Mouse (Mus musculus) CH12.LX (cell line): ENCODE measurements around the gene Klhl33. TPM values are rescaled to one million over a fixed set of nuclear protein-coding genes. Genes with fewer than 3 reads are reported as not detected.
"Not testable (repeated sequence)": the region's sequence is repeated elsewhere in the genome, so short reads cannot be mapped to it uniquely, and the experiment has no call there.

Source experiments
- DNase-seq: peaks from one replicate; pipeline ENCODE4 v3.0.0-alpha.2; 2013; ENCODE audit errors: extremely low read depth
- H3K27ac ChIP-seq: 2 replicates; pipeline ENCODE4 v1.5.1; 2012; ENCODE audit warnings: low read depth, mild to moderate bottlenecking, control low read depth, moderate library complexity; ENCODE audit not compliant: insufficient read depth
- H3K27me3 ChIP-seq: replicated peaks from 2 replicates; pipeline ENCODE3; 2012; ENCODE audit warnings: inconsistent platforms
- H3K36me3 ChIP-seq, 2 experiments: replicated peaks in 1 of 2; 2 replicates each; pipeline versions ENCODE3 to v1.6.1; 2012; ENCODE audit warnings: inconsistent platforms in 1 of 2, low read length in 1 of 2, mild to moderate bottlenecking in 1 of 2, mixed read lengths in 1 of 2, moderate library complexity in 1 of 2; ENCODE audit not compliant: control insufficient read depth in 1 of 2, insufficient read depth in 1 of 2
- H3K4me1 ChIP-seq, 2 experiments: 2 replicates each; pipeline ENCODE4 v1.6.1; 2012; ENCODE audit warnings: inconsistent platforms in 1 of 2, moderate library complexity in 1 of 2; ENCODE audit not compliant: insufficient read depth in 2 of 2, control insufficient read depth in 1 of 2
- H3K4me2 ChIP-seq: 2 replicates; pipeline ENCODE4 v1.6.1; 2012; ENCODE audit warnings: low read depth, mild to moderate bottlenecking, control low read depth; ENCODE audit not compliant: poor library complexity, insufficient read depth, severe bottlenecking
- H3K4me3 ChIP-seq, 3 experiments: fragments of 150-350 bp in 1 of 3; sonication (generic) in 1 of 3; replicated peaks in 1 of 3; 2 replicates each; pipeline versions ENCODE3 to v1.5.1; 2011 to 2012; ENCODE audit warnings: low read depth in 2 of 3, low read length in 2 of 3, mild to moderate bottlenecking in 2 of 3, moderate library complexity in 2 of 3, control low read depth in 1 of 3, improper control_type of control experiment in 1 of 3, inconsistent platforms in 1 of 3, mixed read lengths in 1 of 3; ENCODE audit not compliant: poor library complexity in 1 of 3
- H3K79me2 ChIP-seq: replicated peaks from 2 replicates; pipeline ENCODE4 v1.6.1; 2012; ENCODE audit warnings: mild to moderate bottlenecking, moderate library complexity; ENCODE audit not compliant: control insufficient read depth, poor library complexity, insufficient read depth, severe bottlenecking; ENCODE audit errors: extremely low read depth
- H3K9ac ChIP-seq: 2 replicates; pipeline ENCODE4 v1.6.1; 2012; ENCODE audit warnings: low read depth, mild to moderate bottlenecking, control low read depth, moderate library complexity; ENCODE audit not compliant: insufficient read depth
- H3K9me3 ChIP-seq: replicated peaks from 2 replicates; pipeline ENCODE3; 2012; ENCODE audit warnings: low read length, inconsistent platforms, mixed read lengths
- BHLHE40 ChIP-seq: IDR thresholded peaks from 2 replicates; pipeline ENCODE4 v1.6.1; 2011; ENCODE audit warnings: mild to moderate bottlenecking, low read depth, low read length, improper control_type of control experiment
- CHD1 ChIP-seq: IDR thresholded peaks from 2 replicates; pipeline ENCODE4 v1.6.1; 2012; ENCODE audit warnings: low read depth, low read length, improper control_type of control experiment, inconsistent platforms
- CHD2 ChIP-seq: IDR thresholded peaks from 2 replicates; pipeline ENCODE4 v1.6.1; 2011; ENCODE audit warnings: low read length, improper control_type of control experiment
- CTCF ChIP-seq, 2 experiments: IDR thresholded peaks in 1 of 2; conservative IDR thresholded peaks in 1 of 2; 2 replicates each; pipeline ENCODE4 v1.5.1; 2011 to 2012; ENCODE audit warnings: low read depth in 2 of 2, low read length in 2 of 2, improper control_type of control experiment in 1 of 2, inconsistent platforms in 1 of 2, mild to moderate bottlenecking in 1 of 2, moderate library complexity in 1 of 2
- ELF1 ChIP-seq: IDR thresholded peaks from 2 replicates; pipeline ENCODE4 v1.6.1; 2014; ENCODE audit warnings: low read depth, mild to moderate bottlenecking, inconsistent platforms, low read length, improper control_type of control experiment
- ETS1 ChIP-seq: conservative IDR thresholded peaks from 2 replicates; pipeline ENCODE4 v1.6.1; 2012; ENCODE audit warnings: low read depth, mild to moderate bottlenecking, inconsistent platforms, low read length, improper control_type of control experiment, moderate library complexity
- JUND ChIP-seq: conservative IDR thresholded peaks from 2 replicates; pipeline ENCODE4 v1.6.1; 2011; ENCODE audit warnings: low read depth, low read length, improper control_type of control experiment
- KAT2A ChIP-seq: IDR thresholded peaks from 2 replicates; pipeline ENCODE4 v1.6.1; 2012; ENCODE audit warnings: low read length, improper control_type of control experiment, inconsistent platforms; ENCODE audit not compliant: insufficient replicate concordance
- MAX ChIP-seq: IDR thresholded peaks from 2 replicates; pipeline ENCODE4 v1.6.1; 2011; ENCODE audit warnings: low read length, improper control_type of control experiment
- MEF2A ChIP-seq: IDR thresholded peaks from 2 replicates; pipeline ENCODE4 v1.6.1; 2014; ENCODE audit warnings: low read depth, mild to moderate bottlenecking, inconsistent platforms, low read length, improper control_type of control experiment, borderline replicate concordance
- MXI1 ChIP-seq: IDR thresholded peaks from 2 replicates; pipeline ENCODE4 v1.6.1; 2011; ENCODE audit warnings: mild to moderate bottlenecking, low read depth, low read length, improper control_type of control experiment
- NELFE ChIP-seq: IDR thresholded peaks from 2 replicates; pipeline ENCODE4 v1.6.1; 2011; ENCODE audit warnings: low read depth, low read length, improper control_type of control experiment
- POLR2AphosphoS2 ChIP-seq: IDR thresholded peaks from 2 replicates; pipeline ENCODE4 v1.6.1; 2011; ENCODE audit warnings: low read depth, low read length, improper control_type of control experiment
- RCOR1 ChIP-seq: conservative IDR thresholded peaks from 2 replicates; pipeline ENCODE4 v1.6.1; 2012; ENCODE audit warnings: low read depth, mild to moderate bottlenecking, inconsistent platforms, low read length, improper control_type of control experiment
- SIN3A ChIP-seq: IDR thresholded peaks from 2 replicates; pipeline ENCODE4 v1.6.1; 2012; ENCODE audit warnings: low read length, improper control_type of control experiment, inconsistent platforms
- TCF12 ChIP-seq: IDR thresholded peaks from 2 replicates; pipeline ENCODE4 v1.6.1; 2014; ENCODE audit warnings: low read depth, mild to moderate bottlenecking, inconsistent platforms, low read length, improper control_type of control experiment
- UBTF ChIP-seq: IDR thresholded peaks from 2 replicates; pipeline ENCODE4 v1.6.1; 2012; ENCODE audit warnings: low read depth, mild to moderate bottlenecking, inconsistent platforms, low read length, improper control_type of control experiment, moderate library complexity
- ZC3H11A ChIP-seq: IDR thresholded peaks from 2 replicates; pipeline ENCODE4 v1.6.1; 2012; ENCODE audit warnings: low read depth, mild to moderate bottlenecking, inconsistent platforms, low read length, improper control_type of control experiment
- ZKSCAN1 ChIP-seq: IDR thresholded peaks from 2 replicates; pipeline ENCODE4 v1.6.1; 2012; ENCODE audit warnings: low read depth, inconsistent platforms, low read length, improper control_type of control experiment, borderline replicate concordance
- ZNF384 ChIP-seq: IDR thresholded peaks from 2 replicates; pipeline ENCODE4 v1.6.1; 2012; ENCODE audit warnings: low read depth, low read length, improper control_type of control experiment, inconsistent platforms
- dilution Hi-C: fragments of 300-500 bp; cut with MboI; formaldehyde crosslinking; loops from 2 replicates; pipeline ENCODE4 v1.14.3; 2020; ENCODE audit warnings: low sequenced_read_pairs; ENCODE audit not compliant: extremely low pct_unique_long_range_greater_than_20kb, extremely low pct_ligation_motif_present
- in situ Hi-C: fragments of 300-500 bp; cut with MboI; formaldehyde crosslinking; loops from 3 replicates; pipeline ENCODE4 v1.14.3; 2019; ENCODE audit warnings: low sequenced_read_pairs, low pct_ligation_motif_present, low pct_unique_long_range_greater_than_20kb, mixed read lengths
- polyA plus RNA-seq: library from polyadenylated mRNA; unstranded; fragments of >175 nt; gene quantifications from 2 replicates; pipeline ENCODE4 v1.2.1, GENCODE M21; 2012; ENCODE audit warnings: low read depth; ENCODE audit not compliant: insufficient read length
- total RNA-seq, 2 experiments: library from RNA; depleted of rRNA; stranded (reverse); fragments of 300-350 nt in 1 of 2; fragments of >200 nt in 1 of 2; gene quantifications; 2 replicates each; pipeline ENCODE4 v1.2.3; 2012 to 2014

The Klhl33 gene
- total and polyA plus RNA-seq, 3 experiments = not detected

GRCm38 (mm10) chr14:50908126-50908525, 10.8 kb upstream of the Klhl33 start:
- no peaks in the 10 kb centered on the region for H3K27me3 ChIP-seq
- in situ Hi-C loops = no loop called here
- no peak for DNase-seq

GRCm38 (mm10) chr14:50905327-50905726, 8.0 kb upstream of the Klhl33 start:
- H3K9me3 ChIP-seq, H3K4me3 ChIP-seq, dilution Hi-C loops, DNase-seq, H3K4me1 ChIP-seq, H3K36me3 ChIP-seq, H3K27ac ChIP-seq, H3K27me3 ChIP-seq, in situ Hi-C loops, H3K9ac ChIP-seq, H3K4me2 ChIP-seq, H3K79me2 ChIP-seq: not testable (repeated sequence)

More at GRCm38 (mm10) chr14:50908126-50908525, 10.8 kb upstream of the Klhl33 start:
- H3K4me2 ChIP-seq = no peak overlapping the region
- no peaks in the 10 kb centered on the region for H3K79me2 ChIP-seq
- no peaks in the 10 kb centered on the region for H3K4me1 ChIP-seq
- H3K27ac ChIP-seq = no peak overlapping the region
- no peak overlapping the region for H3K9ac ChIP-seq
- H3K9me3 ChIP-seq = no peaks in the 10 kb centered on the region
- H3K4me3 ChIP-seq = no peak overlapping the region
- dilution Hi-C loops = no loop called here
- TF ChIP-seq ZC3H11A = no peak
- TF ChIP-seq SIN3A = no peak
- no peak for TF ChIP-seq TCF12
- no peak for TF ChIP-seq CHD1
- no peak for TF ChIP-seq MAX
- TF ChIP-seq MEF2A = no peak
- no peak for TF ChIP-seq CTCF (conservative IDR thresholded peaks at IDR 0.05 in 1 of 2, IDR thresholded peaks at IDR 0.05 in 1 of 2; ENCODE audit: low read depth in 2 of 2, low read length in 2 of 2)
- TF ChIP-seq KAT2A = no peak
- no peak for TF ChIP-seq ZKSCAN1
- no peak for TF ChIP-seq ZNF384
- TF ChIP-seq MXI1 = no peak
- TF ChIP-seq BHLHE40 = no peak
- TF ChIP-seq RCOR1 = no peak
- no peak for TF ChIP-seq UBTF
- TF ChIP-seq POLR2AphosphoS2 = no peak
- no peak for TF ChIP-seq NELFE
- TF ChIP-seq ETS1 = no peak
- TF ChIP-seq ELF1 = no peak
- no peak for TF ChIP-seq CHD2
- no peak for TF ChIP-seq JUND
- TF ChIP-seq, all 38 proteins: peak for 0
- peaks cover 0 to 26% of the 10 kb centered on the region in 2 experiments for H3K36me3 ChIP-seq
